Mouse (Mus musculus): Measurements from ENCODE around the gene Clec1b.
A peak's percentile ranks its signal among the peaks of the same experiment; 100 is the strongest.

Gene Clec1b

GRCm38 (mm10) chr6:129396997-129397396 lies at the start of gene Clec1b:
TSS of gene Clec1b (plus strand) at chr6:129397297.
- no peak for DNase-seq (ENCODE audit: low spot score)

DNA sequence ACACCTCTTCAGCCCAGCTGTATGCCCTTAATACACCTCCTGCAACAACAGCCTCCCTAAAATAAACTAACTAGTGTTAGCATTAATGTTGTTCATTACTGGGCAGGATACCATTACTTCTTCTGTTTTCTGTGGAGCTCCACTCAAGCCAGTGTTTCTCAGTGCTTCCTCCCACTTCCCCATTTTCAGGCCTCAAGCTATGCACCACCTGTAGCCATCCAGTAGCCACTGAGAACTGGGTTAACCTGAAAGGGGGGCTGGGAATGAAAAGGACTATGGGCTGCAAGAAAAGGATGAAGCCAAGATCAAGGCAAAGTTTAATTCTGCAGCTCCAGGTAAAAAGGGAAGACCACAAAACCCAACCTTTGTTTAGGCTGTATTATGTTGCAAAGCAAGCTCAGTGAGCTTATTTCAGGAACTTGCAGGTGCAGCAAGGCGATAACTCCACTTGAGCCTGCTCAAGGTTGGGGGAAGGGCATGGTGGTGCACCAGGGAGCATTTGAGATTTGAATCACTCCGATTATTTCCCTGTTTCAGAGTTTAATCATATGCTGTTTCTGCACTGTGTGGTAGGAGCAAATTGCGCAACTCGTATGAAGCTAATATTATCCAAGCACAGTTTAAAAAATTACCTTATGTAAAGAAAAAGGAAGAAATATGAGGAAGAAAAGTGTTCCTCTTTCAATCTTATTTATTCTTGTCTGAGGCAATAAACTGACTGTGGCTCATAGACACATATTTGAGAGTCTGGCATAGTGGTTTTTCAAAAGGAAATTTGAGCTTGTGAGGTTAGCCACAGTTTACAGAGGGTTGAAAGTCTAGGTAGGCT lies 47.4 kb upstream of the Clec1b start:
- DNase-seq (ENCODE audit: low spot score) = no peak

DNA sequence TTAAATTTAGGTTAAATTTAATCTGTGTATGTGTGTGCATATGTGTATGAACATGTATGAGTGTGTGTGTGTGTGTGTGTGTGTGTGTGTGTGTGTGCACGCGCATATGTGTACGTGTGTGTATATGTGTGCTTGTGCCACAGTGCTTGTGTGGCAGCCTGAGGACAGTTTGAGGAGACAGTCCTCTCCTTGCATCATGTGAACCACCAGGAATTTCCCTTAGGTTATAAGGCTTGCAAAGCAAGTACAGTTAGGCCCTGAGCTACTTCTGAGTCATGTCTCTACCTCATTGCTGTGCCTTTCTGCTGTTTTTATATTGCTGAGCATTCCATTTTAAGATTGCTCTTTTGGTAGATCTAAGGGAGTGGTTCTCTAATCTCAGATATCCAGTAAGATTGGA lies 46.0 kb upstream of the Clec1b start:
- no peak for DNase-seq (ENCODE audit: low spot score)

DNA sequence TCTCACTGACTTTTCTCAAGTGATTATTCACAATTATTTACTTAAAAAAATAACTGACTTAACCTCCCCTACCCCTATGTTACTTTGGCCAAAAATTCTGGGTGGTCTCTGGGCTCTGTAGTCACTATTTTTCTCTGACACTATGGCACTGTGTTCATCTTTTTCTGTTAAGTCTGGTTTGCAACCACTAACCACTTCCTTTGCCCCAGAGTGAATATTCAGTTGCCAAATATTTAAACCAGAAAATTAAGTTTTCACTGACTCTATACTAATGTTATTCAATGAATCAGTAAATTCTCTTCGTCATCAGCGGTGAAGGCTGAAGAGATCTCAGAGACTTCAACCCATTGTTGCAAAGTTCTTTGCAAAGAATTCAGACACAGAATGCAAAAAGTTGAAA lies 41.3 kb upstream of the Clec1b start:
- DNase-seq (ENCODE audit: low spot score) = no peak

DNA sequence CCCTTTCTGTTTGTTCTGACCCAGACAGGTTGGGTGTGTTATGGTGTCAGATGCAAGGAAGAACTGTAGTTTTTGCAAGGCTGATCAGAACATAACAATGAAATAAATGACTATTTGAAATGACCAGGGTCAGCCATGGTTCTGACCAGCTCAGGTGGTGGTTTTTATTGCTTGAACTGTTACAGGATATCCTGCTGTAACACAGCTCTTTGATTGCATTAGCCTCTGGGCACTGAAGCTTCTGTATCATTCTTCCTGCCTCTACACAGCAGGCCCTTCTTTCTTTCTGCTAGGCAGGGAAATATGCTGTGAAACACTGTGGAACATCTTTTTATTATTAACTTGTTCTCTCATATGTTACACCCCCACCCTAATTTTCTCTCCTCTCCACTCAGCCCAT lies 40.7 kb upstream of the Clec1b start:
- DNase-seq (ENCODE audit: low spot score) = no peak

- no peak for DNase-seq (ENCODE audit: low spot score)
Observed at GRCm38 (mm10) chr6:129359515-129359914, 37.6 kb upstream of the Clec1b start.

DNA sequence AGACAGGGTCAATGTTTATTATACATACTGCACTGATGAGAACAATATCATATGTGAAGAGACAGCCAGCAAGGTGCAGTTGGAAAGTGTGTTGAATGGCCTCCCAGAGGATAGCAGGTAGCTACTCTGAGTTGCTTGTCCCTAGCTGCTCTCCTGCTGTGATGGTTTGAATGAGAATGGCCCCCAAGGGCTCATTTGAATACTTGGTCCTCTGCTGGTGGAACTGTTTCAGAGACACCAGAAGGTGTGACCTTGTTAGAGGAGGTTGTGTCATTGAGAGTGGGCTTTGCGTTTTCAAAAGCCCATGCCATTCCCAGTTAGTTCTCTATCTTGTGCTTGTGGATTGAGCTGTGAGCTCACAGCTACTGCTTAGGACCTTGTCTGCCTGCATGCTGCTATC lies 33.2 kb upstream of the Clec1b start:
- DNase-seq (ENCODE audit: low spot score) = no peak

DNA sequence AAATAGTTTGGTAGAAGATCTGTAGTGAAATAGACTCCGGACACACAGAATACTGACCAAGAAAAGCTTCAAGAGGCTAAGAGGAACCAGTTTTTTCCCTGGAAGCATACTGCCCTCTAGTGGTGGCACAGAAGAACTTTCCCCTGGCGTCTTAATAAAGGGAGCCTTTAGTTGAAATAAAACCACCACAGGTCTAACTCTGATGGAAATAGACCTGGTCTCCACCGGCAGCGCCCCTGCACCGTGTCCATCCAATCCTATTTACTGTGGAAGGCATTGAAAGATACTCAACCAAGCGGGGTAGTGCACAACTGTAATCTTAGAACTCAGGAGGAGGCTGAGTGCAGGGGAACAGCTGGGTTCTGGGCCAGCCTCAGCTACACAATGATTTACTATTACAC lies 31.1 kb upstream of the Clec1b start:
- DNase-seq (ENCODE audit: low spot score) = peak; percentile 82

DNA sequence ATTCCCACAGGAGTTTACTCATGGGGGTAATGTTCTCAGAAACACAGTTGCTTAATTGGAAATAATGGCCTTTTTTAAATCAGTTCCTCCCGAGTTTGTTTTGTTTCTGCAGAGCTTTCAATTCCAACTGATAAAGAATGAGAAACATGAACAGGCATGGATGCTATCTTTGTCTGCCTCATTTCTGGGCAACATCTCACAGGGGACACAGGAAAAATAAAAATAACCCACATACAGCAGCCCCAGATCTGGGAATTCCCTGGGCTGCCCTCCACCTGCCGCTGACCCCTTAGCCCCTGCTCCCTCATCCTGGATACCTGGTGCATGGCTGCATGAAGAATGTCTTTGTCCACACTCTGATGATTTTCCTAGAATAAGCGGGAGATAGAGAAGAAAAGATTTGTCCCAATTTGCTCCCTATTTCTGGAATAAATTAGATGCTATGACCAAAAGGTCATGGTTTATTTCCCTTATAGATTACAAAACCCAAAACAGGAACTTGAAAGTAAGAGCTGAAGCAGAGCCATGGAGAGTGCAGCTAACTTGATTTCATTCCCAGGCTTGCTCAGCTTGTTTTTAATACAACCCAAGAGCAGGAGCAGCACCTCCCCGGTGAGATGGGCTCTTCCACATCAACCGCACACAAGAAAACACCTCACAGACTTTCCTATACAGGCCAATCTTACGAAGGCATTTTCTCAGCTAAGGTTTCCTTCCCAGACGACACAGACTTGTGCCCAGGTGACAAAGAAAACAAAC lies 27.5 kb upstream of the Clec1b start:
- DNase-seq (ENCODE audit: low spot score) = no peak

DNA sequence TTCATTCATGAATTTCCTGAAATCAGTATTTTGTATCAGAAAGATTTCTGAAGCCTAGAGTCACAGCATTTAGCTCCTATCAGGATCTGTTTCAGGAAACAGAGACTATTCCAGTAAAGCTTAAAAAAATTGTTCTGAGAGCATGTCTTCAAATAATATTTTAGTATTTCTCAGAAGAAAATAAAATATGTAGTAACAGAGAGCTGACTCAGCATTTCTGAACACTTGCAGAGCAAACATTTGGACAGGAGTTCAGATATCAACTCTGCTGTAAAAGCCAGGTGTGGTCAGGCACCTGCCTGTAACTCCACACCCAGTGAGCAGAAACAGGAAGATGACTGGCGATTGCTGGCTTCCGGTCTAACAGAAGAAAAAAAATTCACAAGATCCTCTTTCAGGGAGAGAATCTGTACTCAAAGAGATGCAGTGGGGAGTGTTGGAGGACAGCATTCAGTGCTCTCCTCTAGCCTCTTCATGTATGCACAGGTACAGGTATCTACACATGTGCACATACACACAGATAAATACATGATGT lies 22.1 kb upstream of the Clec1b start:
- DNase-seq (ENCODE audit: low spot score) = no peak

DNA sequence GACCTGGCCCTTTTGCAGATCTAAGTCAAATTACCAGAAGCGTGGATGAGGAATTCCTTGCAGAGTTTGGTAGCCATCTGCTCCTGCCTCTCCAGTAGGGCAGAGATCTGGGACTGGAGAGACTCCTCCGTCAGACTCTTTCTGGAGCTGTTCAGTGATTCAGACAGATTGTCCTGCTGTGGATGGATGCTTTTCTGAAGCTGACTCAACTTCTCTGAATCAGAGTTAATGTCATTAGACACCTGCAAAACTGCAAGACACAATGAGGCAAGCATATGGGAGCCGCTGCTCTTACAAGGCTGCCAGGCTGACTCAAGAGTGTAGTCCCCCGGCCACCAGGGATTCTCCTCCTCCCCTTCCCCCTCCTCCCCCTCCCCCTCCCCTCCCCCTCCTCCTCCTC lies 16.6 kb upstream of the Clec1b start:
- DNase-seq (ENCODE audit: low spot score) = no peak

DNA sequence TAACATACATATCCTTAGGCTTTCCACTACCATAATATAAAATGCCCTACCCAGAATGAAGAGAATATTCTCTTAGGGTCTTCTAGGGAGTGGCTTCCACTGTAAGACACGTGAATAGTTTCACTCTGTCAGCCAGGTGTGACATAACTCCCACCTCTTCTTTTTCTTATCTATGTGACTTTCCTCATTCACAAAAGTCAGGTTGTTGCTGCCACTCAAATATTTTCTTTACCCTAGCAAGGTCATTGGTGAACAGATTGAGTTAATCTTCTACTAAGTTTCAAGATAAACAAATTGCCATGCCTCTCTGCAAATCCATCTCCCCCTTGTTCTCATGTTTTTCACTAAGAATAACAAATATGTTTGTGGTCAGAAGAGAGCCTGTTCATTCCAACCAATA lies 15.4 kb upstream of the Clec1b start:
- DNase-seq (ENCODE audit: low spot score) = no peak

DNA sequence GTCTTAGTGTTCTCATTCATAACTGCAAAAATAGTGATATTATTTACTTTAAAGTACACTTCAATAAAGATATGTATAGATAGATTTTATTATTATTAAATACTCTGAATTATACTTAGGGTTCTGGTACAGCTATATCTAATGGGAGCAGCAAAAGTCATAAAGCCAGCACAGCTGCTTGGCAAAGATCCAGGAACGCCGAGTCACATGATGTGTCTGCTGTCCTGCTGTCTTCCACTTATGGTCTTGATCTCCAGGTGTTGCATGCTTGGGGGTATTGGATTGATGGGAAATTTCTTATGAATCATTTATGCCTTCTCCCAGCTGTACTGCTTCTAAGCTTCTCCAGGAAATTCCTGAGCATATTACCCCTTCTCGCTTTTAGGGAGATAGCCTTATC lies 13.6 kb upstream of the Clec1b start:
- no peak for DNase-seq (ENCODE audit: low spot score)

DNA sequence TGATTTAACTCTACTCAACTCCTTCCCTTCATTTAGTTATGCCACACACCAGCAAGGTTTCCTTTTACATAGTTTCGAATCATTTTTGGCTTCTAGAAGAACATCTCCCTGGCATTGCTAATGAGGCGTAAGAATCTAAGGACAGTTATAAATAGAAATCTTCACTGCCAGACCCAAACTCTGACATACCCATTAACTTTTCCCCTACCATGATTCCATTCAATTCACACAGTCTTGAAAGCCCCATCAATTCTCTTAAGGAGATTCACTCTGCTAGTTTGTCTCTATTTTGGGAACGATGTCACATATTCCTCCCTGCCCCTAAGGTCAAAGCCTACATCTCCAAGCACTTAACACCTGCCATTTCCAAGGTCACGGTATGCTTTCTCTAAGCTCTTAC lies 12.1 kb upstream of the Clec1b start:
- no peak for DNase-seq (ENCODE audit: low spot score)

DNA sequence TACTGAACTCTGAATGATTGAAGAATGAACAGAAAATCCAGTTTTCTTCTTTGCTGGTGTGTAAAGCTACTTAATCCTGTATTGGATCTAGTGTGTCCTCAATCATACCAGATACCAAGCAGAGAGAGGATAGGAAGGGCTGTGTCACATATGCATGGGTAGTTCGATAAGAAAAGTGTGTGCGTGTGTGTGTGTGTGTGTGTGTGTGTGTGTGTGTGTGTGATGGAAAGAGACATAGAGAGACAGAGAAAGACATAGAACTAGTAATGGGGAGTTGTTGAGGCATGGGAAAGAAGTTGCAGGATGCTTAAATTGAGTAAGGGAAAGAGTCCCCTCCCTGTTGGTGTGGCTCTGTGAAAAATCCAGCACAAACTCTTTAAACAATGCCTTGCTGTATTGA lies 11.3 kb upstream of the Clec1b start, which contains the start of gene Clec12b:
Gene Clec12b (minus strand): TSS at position 101 of the 400 bp plus-strand sequence.
- DNase-seq (ENCODE audit: low spot score) = no peak

GRCm38 (mm10) chr6:129393087-129393720 lies 3.9 kb upstream of the Clec1b start:
- DNase-seq (ENCODE audit: low spot score) = no peak

DNA sequence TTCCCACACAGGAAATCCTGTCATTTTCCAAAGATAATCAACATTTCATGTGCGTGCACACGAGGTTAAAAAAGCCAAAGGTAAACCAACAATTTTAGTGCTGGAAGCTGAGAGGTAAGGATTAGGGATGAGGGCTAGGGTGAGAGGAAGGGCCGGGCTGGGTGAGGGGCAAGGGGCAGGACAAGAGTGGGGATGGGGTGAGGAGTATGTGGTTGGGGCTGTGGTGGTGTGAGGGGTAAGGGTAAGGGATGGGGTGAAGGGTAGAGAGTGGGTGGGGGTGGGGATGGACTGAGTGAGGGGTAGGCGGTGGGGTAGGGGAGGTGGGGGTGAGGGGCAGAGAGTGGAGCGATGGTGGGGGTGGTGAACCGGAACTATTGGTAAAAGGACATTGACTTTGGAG lies 3.4 kb upstream of the Clec1b start:
- DNase-seq (ENCODE audit: low spot score) = no peak

- DNase-seq (ENCODE audit: low spot score) = no peak
Observed at GRCm38 (mm10) chr6:129399945-129400344, 2.8 kb downstream of the Clec1b start.

GRCm38 (mm10) chr6:129402404-129402803 lies 5.3 kb downstream of the Clec1b start:
- DNase-seq (ENCODE audit: low spot score) = no peak

DNA sequence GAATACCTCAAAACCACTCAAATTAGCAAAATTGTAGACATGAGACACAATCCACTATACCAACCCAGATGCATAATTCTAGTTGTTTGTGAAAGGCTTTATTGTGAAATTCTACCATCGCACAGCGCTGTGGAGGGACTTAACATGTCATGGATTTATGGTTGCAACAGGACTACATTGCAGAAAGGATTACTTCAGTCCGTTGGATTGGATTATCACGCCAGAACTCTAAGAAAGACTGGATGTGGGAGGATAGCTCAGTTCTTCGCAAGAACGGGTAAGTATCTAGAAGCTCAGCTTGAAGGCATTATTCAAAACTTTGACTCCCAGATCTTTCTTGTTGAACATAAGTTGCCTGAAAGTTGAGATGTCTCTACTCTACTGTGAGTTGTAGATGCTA lies 6.3 kb downstream of the Clec1b start:
- DNase-seq (ENCODE audit: low spot score) = no peak

GRCm38 (mm10) chr6:129405999-129406398 lies 8.9 kb downstream of the Clec1b start:
- no peak for DNase-seq (ENCODE audit: low spot score)

DNA sequence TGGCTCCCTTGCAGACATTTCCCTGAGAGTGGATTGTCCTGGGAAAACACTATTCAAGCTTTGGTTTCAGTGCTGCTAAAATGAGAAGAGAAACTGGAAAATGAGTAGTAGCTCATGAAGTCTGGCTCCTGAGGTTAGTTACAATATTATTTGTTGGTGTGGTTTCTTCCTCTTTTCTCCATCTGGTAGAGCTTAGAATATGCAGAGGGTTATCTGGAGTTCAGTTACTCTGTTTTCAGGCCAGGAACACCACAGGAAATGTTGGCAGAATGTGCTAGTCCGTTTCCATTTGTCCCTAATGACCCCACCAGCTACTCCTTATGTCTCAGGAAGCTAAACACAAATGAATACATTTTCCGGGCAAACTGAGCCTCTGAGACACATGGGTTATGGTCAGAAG lies 10.2 kb downstream of the Clec1b start:
- DNase-seq (ENCODE audit: low spot score) = no peak

DNA sequence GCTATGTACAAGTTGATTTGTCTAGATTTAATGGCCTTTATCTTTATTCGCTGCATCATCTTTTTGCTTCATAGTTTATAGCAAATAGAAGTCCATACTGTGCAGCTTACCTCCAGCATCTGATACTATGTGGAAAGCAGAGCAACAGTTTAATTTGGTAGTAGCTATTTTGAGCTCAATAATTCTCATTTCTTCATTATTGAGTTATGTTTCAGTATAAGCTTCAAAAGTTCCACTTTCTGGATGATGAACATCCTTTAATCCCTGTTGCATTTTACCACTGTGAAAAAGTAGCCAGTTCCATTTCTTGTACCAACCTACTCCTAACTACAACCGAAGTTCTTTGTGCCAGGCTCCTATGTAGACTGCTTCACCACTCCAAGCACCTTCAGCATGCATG lies 11.5 kb downstream of the Clec1b start, which contains the start of gene Clec9a:
Gene Clec9a (plus strand): TSS at position 301 of the 400 bp plus-strand sequence.
- no peak for DNase-seq (ENCODE audit: low spot score)

Measured in embryo, embryonic 10 days (tissue).